Mouse (Mus musculus): ENCODE results near the gene Prss12. TPM values are rescaled to one million over a fixed set of nuclear protein-coding genes. Genes with fewer than 3 reads are reported as not detected.
A peak's percentile ranks its signal among the peaks of the same experiment; 100 is the strongest.

Prss12 gene
- polyA plus RNA-seq, 1 experiment from 2014 or later, result 0.55 TPM

DNA sequence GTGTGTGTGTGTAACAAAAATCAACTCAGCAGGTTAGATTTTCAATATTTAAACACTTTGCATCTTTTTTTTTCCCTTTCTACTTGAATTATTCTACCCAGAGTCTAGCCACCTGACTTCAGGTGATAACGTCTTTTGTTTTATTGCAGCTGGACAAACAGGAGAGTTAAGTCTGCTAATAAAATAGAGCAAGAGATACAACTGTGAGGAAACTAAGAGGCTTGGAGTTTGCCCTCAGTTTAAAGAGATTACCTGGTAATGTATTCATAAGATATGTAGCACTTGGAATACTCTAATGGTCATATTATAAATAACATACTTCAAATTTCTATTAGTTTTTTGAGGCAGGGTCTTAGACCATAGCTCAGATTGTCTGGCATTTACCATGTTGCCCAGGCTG lies 9.1 kb upstream of the Prss12 start:
- H3K9ac ChIP-seq, result no peak overlapping the region
- no peak overlapping the region for H3K27ac ChIP-seq
- H3K4me1 ChIP-seq, result 0 out of 2 replicates have a peak, but pooled peaks cover under 1% of the 10 kb centered on the region
- no peak overlapping the region for H3K4me3 ChIP-seq
- H3K4me2 ChIP-seq, result no peak overlapping the region
- H3K36me3 ChIP-seq, result no peaks in the 10 kb centered on the region
- no peak for ATAC-seq
- H3K9me3 ChIP-seq (replicated peaks), result no peaks in the 10 kb centered on the region; the same call in 1 of the 2 replicates
- H3K27me3 ChIP-seq (replicated peaks), result no peaks in the 10 kb centered on the region
- 62% methylated on average over 1 of the region's 1 CpGs for WGBS (ENCODE audit: insufficient replicate concordance)

DNA sequence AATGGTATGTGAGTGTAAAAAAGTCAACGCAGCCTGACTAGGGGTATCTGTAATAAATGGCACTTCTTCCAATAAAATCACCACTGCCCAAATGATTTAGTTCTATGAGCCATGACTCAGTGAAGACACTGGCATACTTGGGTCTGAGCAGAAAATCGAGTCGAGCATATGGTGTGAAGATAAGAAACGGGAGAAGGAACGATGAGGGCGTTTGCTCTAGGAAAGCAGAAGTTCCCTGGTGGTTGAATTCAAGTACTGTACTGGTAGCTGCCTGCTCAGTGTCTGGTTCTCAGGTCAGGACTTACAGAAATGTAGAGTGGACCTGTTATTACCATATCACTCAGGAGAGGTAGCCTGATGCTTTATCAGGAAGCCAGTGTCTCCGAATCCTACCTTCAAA lies 6.2 kb upstream of the Prss12 start:
- 27% methylated on average over 7 of the region's 7 CpGs for WGBS (ENCODE audit: insufficient replicate concordance)
- Histone ChIP-seq H3K4me3 (no peak overlapping the region), H3K36me3 (no peaks in the 10 kb centered on the region), H3K9me3 (replicated peaks) (no peaks in the 10 kb centered on the region), H3K27me3 (replicated peaks) (peaks cover 24% of the 10 kb centered on the region), H3K27ac (no peak overlapping the region), H3K4me2 (no peak overlapping the region), H3K9ac (no peak overlapping the region), H3K4me1 (no peaks in the 10 kb centered on the region)
- 0 out of 2 replicates have a peak, but pooled peaks have one; percentile 52 for ATAC-seq

DNA sequence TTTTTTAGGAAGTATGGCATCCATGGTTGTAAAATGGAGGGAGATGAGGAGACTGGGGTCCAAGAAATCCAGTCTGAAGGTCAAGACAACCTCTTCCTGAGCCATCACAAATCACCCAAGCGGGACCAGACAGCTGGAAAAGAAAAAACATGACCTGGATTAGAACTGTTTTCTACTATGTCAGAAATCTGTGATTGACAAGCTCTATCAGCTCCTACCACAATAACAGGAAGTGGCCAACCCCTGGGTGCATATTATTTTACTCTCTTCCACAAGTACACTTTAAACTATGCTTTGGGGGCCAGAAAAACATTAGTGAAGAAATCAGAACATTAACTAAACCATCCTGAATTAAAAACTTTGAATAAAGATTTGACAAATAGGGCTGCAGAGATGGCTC lies 2.2 kb upstream of the Prss12 start:
- no peak overlapping the region for H3K4me2 ChIP-seq
- 0 out of 2 replicates have a peak, but pooled peaks cover 7% of the 10 kb centered on the region for H3K4me1 ChIP-seq
- no peak for ATAC-seq
- H3K4me3 ChIP-seq, result no peak overlapping the region
- H3K36me3 ChIP-seq, result no peaks in the 10 kb centered on the region
- H3K27ac ChIP-seq, result no peak overlapping the region
- 43% methylated on average over 1 of the region's 1 CpGs for WGBS (ENCODE audit: insufficient replicate concordance)
- H3K27me3 ChIP-seq (replicated peaks), result peaks cover 59% of the 10 kb centered on the region
- no peak overlapping the region for H3K9ac ChIP-seq
- H3K9me3 ChIP-seq (replicated peaks), result no peaks in the 10 kb centered on the region

DNA sequence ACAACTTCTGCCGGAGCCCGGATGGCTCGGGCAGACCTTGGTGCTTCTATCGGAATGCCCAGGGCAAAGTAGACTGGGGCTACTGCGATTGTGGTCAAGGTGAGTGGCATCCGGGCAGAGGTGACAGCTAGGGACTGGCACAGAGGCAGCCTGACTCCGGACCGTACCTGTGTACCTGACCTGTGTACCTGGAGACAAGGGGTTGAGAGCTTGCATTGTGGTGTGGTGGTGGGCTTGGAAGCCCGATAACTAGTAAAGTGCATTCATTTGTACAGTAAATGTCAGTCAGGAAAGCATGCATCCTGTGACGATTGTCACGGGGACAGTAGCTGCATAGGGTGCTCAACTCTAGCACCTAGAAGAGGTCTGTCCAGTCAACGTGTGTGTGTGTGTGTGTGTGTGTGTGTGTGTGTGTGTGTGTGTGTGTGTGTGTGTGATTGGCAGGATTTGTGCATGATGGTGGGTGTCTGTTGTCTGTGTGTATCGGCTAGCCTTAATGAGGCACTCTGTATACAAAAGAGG lies 886 bp downstream of the Prss12 start:
- Histone ChIP-seq H3K4me1 (0 out of 2 replicates have a peak, but pooled peaks cover 7% of the 10 kb centered on the region), H3K36me3 (no peaks in the 10 kb centered on the region), H3K9me3 (replicated peaks) (no peaks in the 10 kb centered on the region), H3K27me3 (replicated peaks) (peaks cover 73% of the 10 kb centered on the region), H3K27ac (no peak overlapping the region), H3K4me2 (peak overlapping the region; percentile 77), H3K4me3 (peak overlapping the region; percentile 53), H3K9ac (no peak overlapping the region; the same call in 1 of the 2 replicates)
- 8% methylated on average over 13 of the region's 13 CpGs for WGBS (ENCODE audit: insufficient replicate concordance)
- ATAC-seq, result 0 out of 2 replicates have a peak, but pooled peaks have one; percentile 24

DNA sequence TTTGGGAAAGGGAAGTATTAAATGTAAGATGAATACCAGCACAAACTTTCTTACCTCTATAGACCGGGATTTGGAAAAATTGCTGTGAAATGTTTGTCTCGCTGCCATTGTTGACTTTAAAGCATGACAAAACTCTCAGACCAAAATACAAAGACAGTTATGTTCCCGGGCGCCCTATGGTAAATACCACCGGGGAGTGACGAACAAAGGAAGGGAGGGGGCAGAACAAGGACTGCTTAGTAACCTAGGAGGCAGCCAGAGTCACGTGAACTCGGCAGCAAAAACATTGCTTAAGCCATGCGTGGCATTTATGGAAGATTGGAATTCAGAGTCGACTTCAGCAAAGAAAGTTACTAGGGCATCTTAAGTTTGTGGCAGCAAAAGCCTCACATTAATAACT lies 1.4 kb downstream of the Prss12 start:
- WGBS (ENCODE audit: insufficient replicate concordance), result 17% methylated on average over 10 of the region's 10 CpGs
- ATAC-seq, result no peak
- H3K4me1 ChIP-seq, result 0 out of 2 replicates have a peak, but pooled peaks cover 7% of the 10 kb centered on the region
- H3K27me3 ChIP-seq (replicated peaks), result peaks cover 70% of the 10 kb centered on the region
- no peak overlapping the region for H3K9ac ChIP-seq
- no peak overlapping the region for H3K27ac ChIP-seq
- no peaks in the 10 kb centered on the region for H3K9me3 ChIP-seq (replicated peaks)
- H3K4me2 ChIP-seq, result peak overlapping the region; percentile 77; the same call in 1 of the 2 replicates
- no peaks in the 10 kb centered on the region for H3K36me3 ChIP-seq
- H3K4me3 ChIP-seq, result no peak overlapping the region

DNA sequence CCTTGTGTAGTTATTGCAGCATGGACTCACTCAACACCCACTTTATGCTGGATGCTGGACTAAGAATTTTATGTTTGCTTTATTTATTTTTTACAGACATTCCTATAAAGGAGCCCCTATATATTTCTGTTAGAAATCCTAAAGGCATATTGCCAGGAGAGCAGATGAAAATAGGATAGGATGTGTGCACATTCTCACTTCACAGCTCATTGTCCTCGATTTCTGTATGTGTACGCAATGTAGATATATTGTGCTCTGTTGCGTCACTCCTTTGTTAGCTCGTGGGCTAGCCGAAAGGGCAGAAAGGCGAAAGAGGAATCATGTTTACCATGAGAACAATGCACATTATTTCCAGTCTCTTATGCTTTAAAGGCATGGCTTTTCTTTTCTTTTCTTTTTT lies 3.4 kb downstream of the Prss12 start:
- peaks cover 53% of the 10 kb centered on the region for H3K27me3 ChIP-seq (replicated peaks)
- H3K27ac ChIP-seq, result no peak overlapping the region
- no peak for ATAC-seq
- no peaks in the 10 kb centered on the region for H3K36me3 ChIP-seq
- 0 out of 2 replicates have a peak, but pooled peaks cover 7% of the 10 kb centered on the region for H3K4me1 ChIP-seq
- no peak overlapping the region for H3K9ac ChIP-seq
- 79% methylated on average over 6 of the region's 6 CpGs for WGBS (ENCODE audit: insufficient replicate concordance)
- H3K9me3 ChIP-seq (replicated peaks), result no peaks in the 10 kb centered on the region
- no peak overlapping the region for H3K4me2 ChIP-seq
- H3K4me3 ChIP-seq, result no peak overlapping the region

DNA sequence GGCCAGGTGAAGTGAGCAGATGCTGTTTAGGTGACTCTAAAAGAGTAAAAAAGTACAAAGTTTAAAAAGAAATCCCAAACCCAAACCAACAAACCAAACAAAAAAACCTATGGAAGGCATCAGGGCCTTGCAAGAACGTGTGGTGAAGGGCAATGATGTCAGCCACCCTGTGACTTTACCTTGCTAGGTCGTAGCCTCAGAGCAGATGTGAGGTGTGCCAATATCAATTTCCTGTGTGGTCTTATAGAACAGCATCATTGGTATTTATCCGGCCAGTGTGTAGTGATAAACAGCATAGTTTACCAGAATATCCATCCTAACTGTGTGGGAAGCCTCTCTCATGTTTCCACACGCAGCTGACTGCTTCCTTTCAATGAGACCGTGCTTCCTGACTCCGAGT lies 6.2 kb downstream of the Prss12 start:
- 50% methylated on average over 6 of the region's 6 CpGs for WGBS (ENCODE audit: insufficient replicate concordance)

DNA sequence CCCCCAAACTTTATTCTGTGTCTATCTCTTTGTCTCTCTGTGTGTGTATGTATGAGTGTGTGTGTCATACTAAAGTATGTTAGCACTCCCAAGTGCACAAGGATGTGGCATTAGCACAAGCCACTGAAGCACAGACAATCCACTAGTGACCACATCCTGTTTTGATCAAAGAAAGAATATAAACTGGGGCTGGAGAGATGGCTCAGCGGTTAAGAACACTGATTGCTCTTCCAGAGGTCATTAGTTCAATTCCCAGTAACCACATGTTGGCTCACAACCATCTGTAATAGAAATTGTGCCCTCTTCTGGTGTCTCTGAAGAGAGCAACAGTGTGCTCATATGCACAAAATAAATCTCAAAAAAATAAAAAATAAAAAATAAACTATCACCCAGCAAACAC lies 12.8 kb downstream of the Prss12 start:
- H3K27ac ChIP-seq, result no peak overlapping the region
- no peaks in the 10 kb centered on the region for H3K36me3 ChIP-seq
- H3K4me2 ChIP-seq, result no peak overlapping the region
- H3K9ac ChIP-seq, result no peak overlapping the region
- no peak for ATAC-seq
- no peaks in the 10 kb centered on the region for H3K27me3 ChIP-seq (replicated peaks)
- H3K4me1 ChIP-seq, result no peaks in the 10 kb centered on the region
- no peaks in the 10 kb centered on the region for H3K9me3 ChIP-seq (replicated peaks)
- WGBS (ENCODE audit: insufficient replicate concordance), result 45% methylated on average over 1 of the region's 1 CpGs
- no peak overlapping the region for H3K4me3 ChIP-seq

More for the DNA sequence above, 6.2 kb downstream of the Prss12 start:
- peaks cover 26% of the 10 kb centered on the region for H3K27me3 ChIP-seq (replicated peaks)
- no peak overlapping the region for H3K4me2 ChIP-seq
- no peaks in the 10 kb centered on the region for H3K36me3 ChIP-seq
- ATAC-seq, result no peak
- no peaks in the 10 kb centered on the region for H3K9me3 ChIP-seq (replicated peaks)
- no peak overlapping the region for H3K27ac ChIP-seq
- no peaks in the 10 kb centered on the region for H3K4me1 ChIP-seq
- no peak overlapping the region for H3K4me3 ChIP-seq
- no peak overlapping the region for H3K9ac ChIP-seq

DNA sequence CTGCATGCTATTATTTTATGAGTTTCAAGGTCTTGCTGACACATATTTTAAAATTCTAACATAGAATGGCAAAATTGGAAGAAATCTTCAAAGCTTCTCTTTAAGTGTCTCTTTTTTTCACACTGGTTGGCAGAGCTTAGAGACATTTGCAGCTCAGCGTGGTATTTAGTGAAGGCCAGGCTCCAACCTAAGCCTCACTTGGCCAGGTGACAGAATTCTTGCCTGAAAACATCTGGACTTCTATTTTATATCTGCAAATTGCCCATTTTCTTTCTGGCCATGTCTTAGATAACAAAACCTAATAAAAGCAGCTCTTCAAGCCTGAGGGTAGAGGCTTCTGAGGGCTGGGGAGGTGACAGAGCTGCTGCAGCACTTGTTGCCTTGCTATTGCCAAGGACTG lies 13.7 kb downstream of the Prss12 start:
- ATAC-seq, result no peak
- Histone ChIP-seq H3K4me1 (no peaks in the 10 kb centered on the region), H3K4me3 (no peak overlapping the region), H3K27ac (no peak overlapping the region), H3K9ac (no peak overlapping the region), H3K4me2 (no peak overlapping the region), H3K27me3 (replicated peaks) (no peaks in the 10 kb centered on the region), H3K9me3 (replicated peaks) (no peaks in the 10 kb centered on the region), H3K36me3 (no peaks in the 10 kb centered on the region)
- 61% methylated on average over 1 of the region's 1 CpGs for WGBS (ENCODE audit: insufficient replicate concordance)

DNA sequence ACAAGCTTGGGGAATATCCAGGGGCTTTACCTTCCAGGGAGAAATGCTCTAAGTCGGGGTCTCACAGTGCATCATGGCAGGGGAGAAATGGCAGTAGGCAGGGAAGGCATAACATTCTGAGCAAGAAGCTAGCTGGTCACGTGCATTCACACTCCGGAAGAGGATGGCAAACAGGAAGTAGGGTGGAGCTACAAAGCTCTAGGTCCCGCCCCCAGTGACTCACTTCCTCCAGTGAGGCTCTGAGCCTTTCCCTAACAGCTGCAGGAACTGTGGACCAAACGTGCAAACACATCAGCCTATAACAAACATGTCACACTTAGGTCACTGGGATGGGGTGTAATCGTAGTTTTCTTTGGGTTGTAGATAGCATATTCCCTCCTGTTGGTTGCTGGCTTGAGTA lies 15.6 kb downstream of the Prss12 start:
- H3K4me2 ChIP-seq, result no peak overlapping the region
- H3K27me3 ChIP-seq (replicated peaks), result no peaks in the 10 kb centered on the region
- no peak overlapping the region for H3K4me3 ChIP-seq
- no peaks in the 10 kb centered on the region for H3K4me1 ChIP-seq
- H3K9me3 ChIP-seq (replicated peaks), result no peaks in the 10 kb centered on the region
- H3K27ac ChIP-seq, result no peak overlapping the region
- 58% methylated on average over 6 of the region's 6 CpGs for WGBS (ENCODE audit: insufficient replicate concordance)
- H3K9ac ChIP-seq, result no peak overlapping the region
- no peak for ATAC-seq
- H3K36me3 ChIP-seq, result no peaks in the 10 kb centered on the region

DNA sequence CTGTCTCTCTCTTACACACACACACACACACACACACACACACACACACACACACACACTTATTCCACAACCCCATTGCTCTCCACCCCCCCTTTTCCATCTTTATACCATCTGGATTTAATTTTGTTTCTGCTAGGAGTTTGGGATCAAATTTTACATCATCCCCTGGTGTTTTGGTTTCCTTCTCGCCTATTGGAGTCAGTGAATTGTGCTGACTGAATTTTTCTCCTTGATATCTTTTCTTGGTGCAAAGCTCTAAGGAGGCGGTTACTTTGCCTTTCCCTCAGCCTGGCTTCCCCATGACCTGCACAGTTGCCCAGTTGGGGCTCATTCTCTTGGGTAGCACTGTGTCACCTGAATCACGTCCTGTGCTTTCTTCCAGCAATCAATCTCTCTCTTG lies 30.1 kb downstream of the Prss12 start:
- ATAC-seq, result no peak
- H3K4me1 ChIP-seq, result no peaks in the 10 kb centered on the region
- H3K9ac ChIP-seq, result no peak overlapping the region
- no peaks in the 10 kb centered on the region for H3K36me3 ChIP-seq
- no peaks in the 10 kb centered on the region for H3K27me3 ChIP-seq (replicated peaks)
- H3K4me3 ChIP-seq, result no peak overlapping the region
- 69% methylated on average over 3 of the region's 3 CpGs for WGBS (ENCODE audit: insufficient replicate concordance)
- no peak overlapping the region for H3K4me2 ChIP-seq
- no peaks in the 10 kb centered on the region for H3K9me3 ChIP-seq (replicated peaks)
- no peak overlapping the region for H3K27ac ChIP-seq

DNA sequence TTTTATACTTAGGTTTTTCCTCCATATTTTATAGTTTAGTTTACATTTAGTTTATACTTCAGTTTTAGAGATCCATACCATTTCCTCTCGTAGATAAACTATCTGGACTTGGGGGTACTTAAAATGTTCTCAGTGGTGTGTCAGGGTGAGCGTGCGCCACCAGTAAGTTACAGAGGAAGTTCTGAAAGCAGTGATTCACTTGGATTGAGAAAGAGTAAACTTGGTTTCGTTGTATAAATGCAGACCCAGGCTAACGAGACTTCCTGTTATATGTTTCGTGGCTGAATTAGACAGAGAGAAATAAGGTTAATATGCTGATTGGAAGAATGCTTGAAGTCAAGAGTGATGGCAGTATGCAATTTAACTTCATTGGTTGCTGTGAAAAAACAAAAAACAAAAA lies 34.6 kb downstream of the Prss12 start:
- no peaks in the 10 kb centered on the region for H3K9me3 ChIP-seq (replicated peaks)
- no peaks in the 10 kb centered on the region for H3K4me1 ChIP-seq
- no peak for ATAC-seq
- no peak overlapping the region for H3K27ac ChIP-seq
- no peaks in the 10 kb centered on the region for H3K36me3 ChIP-seq
- H3K4me3 ChIP-seq, result no peak overlapping the region
- 56% methylated on average over 6 of the region's 6 CpGs for WGBS (ENCODE audit: insufficient replicate concordance)
- no peak overlapping the region for H3K9ac ChIP-seq
- H3K27me3 ChIP-seq (replicated peaks), result no peaks in the 10 kb centered on the region
- H3K4me2 ChIP-seq, result no peak overlapping the region

DNA sequence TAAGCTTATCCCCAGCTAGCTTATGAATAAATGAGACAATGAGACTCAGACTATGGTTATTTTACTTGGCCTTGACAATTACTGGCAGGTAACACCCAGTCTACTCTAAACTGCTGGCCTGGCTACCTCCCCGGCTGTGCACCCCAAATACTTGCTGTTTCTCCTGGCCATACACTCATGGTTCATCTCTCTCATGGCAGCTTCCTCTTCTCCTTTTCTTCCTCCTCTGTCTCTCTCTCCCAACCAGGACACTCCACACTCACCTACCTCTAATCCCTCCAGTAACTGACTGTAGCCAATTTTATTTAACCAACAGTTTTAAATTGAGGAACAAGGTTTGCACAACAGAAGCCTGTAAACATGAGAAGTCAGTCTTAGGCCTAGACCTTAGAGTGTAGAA lies 45.1 kb downstream of the Prss12 start:
- no peaks in the 10 kb centered on the region for H3K36me3 ChIP-seq
- no peak overlapping the region for H3K4me3 ChIP-seq
- no peak overlapping the region for H3K27ac ChIP-seq
- H3K27me3 ChIP-seq (replicated peaks), result no peaks in the 10 kb centered on the region
- WGBS (ENCODE audit: insufficient replicate concordance), result 74% methylated on average over 1 of the region's 1 CpGs
- no peak overlapping the region for H3K4me2 ChIP-seq
- ATAC-seq, result no peak
- H3K9ac ChIP-seq, result no peak overlapping the region
- no peaks in the 10 kb centered on the region for H3K9me3 ChIP-seq (replicated peaks)
- H3K4me1 ChIP-seq, result no peaks in the 10 kb centered on the region

Data from liver, embryonic 12.5 days (tissue).